Mouse (Mus musculus) limb, embryonic 12.5 days (tissue): Measurements from ENCODE around the gene Tbcc. TPM values are rescaled to one million over a fixed set of nuclear protein-coding genes. Genes with fewer than 3 reads are reported as not detected.

ENCODE experiments used
- ATAC-seq: fragments of 200-750 bp; cut with Nextera tagmentation; 2 replicates; pipeline ENCODE4 v1.8.0; 2017; ENCODE audit warnings: low read depth, moderate TSS enrichment; ENCODE audit not compliant: insufficient number of reproducible peaks, insufficient read depth, low FRiP score, low TSS enrichment
- H3K27ac ChIP-seq: fragments of 300-500 bp; sonication (generic); 2 replicates; pipeline ENCODE4 v1.5.1; 2016; ENCODE audit warnings: mild to moderate bottlenecking, moderate library complexity
- H3K27me3 ChIP-seq: fragments of 300-500 bp; sonication (generic); 2 replicates; pipeline ENCODE4 v1.6.1; 2016; ENCODE audit warnings: mild to moderate bottlenecking, moderate library complexity
- H3K36me3 ChIP-seq: fragments of 300-500 bp; sonication (generic); 2 replicates; pipeline ENCODE4 v1.6.1; 2016; ENCODE audit warnings: mild to moderate bottlenecking, moderate library complexity
- H3K4me1 ChIP-seq: fragments of 300-500 bp; sonication (generic); replicated peaks from 2 replicates; pipeline ENCODE4 v1.6.1; 2016
- H3K4me2 ChIP-seq: fragments of 300-500 bp; sonication (generic); 2 replicates; pipeline ENCODE4 v1.6.1; 2016; ENCODE audit warnings: mild to moderate bottlenecking, moderate library complexity
- H3K4me3 ChIP-seq: fragments of 300-500 bp; sonication (generic); replicated peaks from 2 replicates; pipeline ENCODE4 v1.5.1; 2016; ENCODE audit warnings: mild to moderate bottlenecking
- H3K9ac ChIP-seq: fragments of 300-500 bp; sonication (generic); replicated peaks from 2 replicates; pipeline ENCODE4 v1.6.1; 2016; ENCODE audit warnings: mild to moderate bottlenecking, moderate library complexity
- H3K9me3 ChIP-seq: fragments of 300-500 bp; sonication (generic); 2 replicates; pipeline ENCODE4 v1.6.1; 2016; ENCODE audit warnings: mild to moderate bottlenecking, moderate library complexity
- WGBS: fragments of 180-500 bp; shearing (Covaris S2); methylation state at CpG from one replicate; pipeline ENCODE4 v1.1.7; 2016; 5-methylcytosine and 5-hydroxymethylcytosine counted together
- polyA plus RNA-seq: library from polyadenylated mRNA; unstranded; fragments of >200 nt; fragmentation: Nextera tagmentation; extraction: Ambion mirVana; gene quantifications from 2 replicates; pipeline ENCODE4 v1.2.1, GENCODE M21; 2016

Tbcc gene
- polyA plus RNA-seq, 1 experiment from 2014 or later = 78.7 TPM

DNA sequence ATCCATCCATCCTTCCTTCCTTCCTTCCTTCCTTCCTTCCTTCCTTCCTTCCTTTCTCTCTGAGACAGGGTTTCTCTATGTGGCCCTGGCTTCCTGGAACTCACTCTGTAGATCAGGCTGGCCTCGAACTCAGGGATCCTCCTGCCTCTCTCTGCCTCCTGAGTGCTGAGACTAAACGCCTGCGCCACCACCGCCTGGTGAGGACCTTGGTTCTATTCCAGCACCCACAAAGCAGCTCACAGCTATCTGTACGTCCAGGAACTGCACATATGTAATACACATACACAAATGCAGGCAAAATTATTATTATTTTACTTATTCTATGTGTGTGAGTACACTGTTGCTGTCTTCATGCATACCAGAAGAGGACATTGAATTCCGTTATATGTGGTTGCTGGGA, 5.7 kb upstream of the Tbcc start:
- ATAC-seq = no peak
- Histone ChIP-seq H3K36me3 (no peaks in the 10 kb centered on the region), H3K9me3 (no peaks in the 10 kb centered on the region), H3K27me3 (no peaks in the 10 kb centered on the region), H3K27ac (no peak overlapping the region), H3K4me2 (no peak overlapping the region), H3K4me3 (no peak overlapping the region), H3K9ac (no peak overlapping the region), H3K4me1 (peaks cover 8% of the 10 kb centered on the region)
- 88% methylated on average over 6 of the region's 6 CpGs for WGBS

DNA sequence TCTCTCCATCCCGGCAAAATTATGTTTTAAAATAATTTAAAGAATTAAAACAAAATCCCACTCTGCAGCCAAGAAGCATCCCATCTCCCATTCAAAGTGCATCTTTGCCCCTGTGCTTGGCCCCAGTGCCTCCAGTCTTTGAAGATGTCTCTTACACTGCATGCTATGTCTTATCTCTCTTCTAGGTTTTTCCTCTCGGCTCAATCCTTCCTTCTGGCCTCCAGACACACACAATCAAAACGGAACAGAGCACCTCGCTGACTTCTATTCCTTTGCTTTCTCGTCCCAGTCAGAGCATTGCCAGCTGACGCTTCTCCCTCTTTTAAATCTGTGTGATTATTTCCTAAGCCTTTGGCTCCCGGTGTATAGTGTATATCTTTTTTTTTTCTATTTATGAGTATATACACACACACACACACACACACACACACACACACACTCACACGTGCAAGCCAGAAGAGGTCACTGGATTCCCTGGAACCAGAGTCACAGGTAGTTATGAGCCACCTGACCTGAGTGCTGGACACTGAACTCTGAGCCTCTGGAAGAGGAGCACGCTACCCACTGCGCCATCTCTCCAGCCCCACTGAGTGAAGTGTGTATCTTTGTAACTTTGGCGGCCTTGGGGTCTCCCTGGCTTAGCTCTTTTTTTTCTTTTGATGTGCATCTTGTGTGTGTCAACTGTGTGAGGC, 5.1 kb upstream of the Tbcc start:
- Histone ChIP-seq H3K9me3 (no peaks in the 10 kb centered on the region), H3K27ac (no peak overlapping the region), H3K27me3 (no peaks in the 10 kb centered on the region), H3K36me3 (no peaks in the 10 kb centered on the region), H3K4me3 (no peak overlapping the region), H3K9ac (no peak overlapping the region), H3K4me2 (no peak overlapping the region), H3K4me1 (peaks cover 8% of the 10 kb centered on the region)
- no peak for ATAC-seq
- WGBS = 78% methylated on average over 11 of the region's 11 CpGs

DNA sequence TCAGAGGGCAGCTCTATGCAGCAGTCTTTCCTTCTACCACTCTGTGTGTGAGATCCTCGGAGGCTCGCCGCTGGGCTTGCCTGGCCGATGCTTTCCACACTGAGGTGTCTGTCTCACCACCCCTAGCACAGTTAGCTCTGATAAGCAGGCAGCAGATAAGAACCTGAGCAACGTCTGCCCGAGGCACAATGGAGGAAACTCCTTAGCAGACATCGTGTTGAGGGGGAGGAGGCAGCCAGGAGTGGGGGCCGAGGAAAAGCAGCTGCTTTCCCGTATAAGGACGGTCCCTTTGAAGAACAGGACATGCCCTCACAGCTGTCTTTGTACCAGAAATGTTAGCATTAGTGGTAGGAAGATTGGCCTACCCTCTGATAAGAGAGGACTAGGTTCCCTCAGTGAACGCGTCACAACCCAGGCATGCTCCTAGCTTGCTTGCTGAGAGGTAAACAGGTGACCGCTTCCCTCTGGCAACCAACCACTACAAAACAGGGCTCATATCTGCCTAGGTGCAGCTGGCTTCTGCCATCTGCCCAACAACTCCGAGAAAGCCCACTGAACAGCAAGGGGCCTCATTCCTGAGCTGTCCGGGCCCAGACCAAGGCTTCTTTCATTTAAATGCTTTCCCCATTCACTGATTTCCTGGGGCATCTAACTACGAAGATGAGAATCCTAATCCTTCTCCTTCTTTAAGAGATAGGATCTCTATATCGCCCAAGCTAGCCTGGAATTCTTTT, 4.4 kb upstream of the Tbcc start:
- Histone ChIP-seq H3K4me1 (peaks cover 8% of the 10 kb centered on the region), H3K36me3 (no peaks in the 10 kb centered on the region), H3K9ac (peak overlapping the region; percentile 27; the same call in 1 of the 2 replicates), H3K27me3 (no peaks in the 10 kb centered on the region), H3K27ac (no peak overlapping the region), H3K9me3 (no peaks in the 10 kb centered on the region), H3K4me3 (no peak overlapping the region), H3K4me2 (no peak overlapping the region)
- 48% methylated on average over 17 of the region's 17 CpGs for WGBS
- ATAC-seq = no peak

DNA sequence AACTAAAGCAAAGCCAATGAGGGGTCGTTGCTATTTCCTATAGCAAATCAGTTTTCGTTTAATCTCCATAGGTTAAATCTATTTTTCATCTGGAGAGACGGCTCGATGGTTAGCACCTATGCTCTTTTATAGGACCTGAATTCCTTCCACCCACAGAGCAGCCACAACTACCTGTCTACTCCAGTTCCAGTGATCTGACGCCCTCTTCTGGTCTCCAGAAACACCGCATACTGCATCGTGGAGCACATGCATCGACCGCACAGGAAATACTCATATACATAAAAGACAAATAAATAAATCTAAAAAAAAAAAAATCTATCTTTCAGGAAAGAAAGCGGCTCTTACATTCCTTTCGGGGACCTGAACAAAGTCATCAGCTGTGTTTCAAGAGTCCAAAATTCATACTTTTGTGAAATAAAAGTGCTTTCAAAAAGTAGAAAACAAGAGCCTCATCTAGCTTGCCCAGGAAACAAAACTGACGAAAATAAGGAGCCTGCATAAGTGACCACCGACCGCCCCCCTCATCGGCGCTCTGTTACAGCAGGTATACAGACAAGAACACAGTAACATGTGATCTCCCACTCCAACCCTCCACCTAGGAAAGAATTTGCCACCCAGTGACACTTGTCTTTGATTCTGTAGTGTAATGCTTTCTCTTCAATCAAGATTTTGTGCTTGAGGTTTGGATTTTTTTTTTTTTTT, 1.8 kb upstream of the Tbcc start:
- WGBS = 35% methylated on average over 16 of the region's 16 CpGs
- Histone ChIP-seq H3K27me3 (no peaks in the 10 kb centered on the region), H3K27ac (peak overlapping the region; percentile 99), H3K4me3 (peak overlapping the region; percentile 94), H3K9ac (peak overlapping the region; percentile 80; the same call in 1 of the 2 replicates), H3K9me3 (no peaks in the 10 kb centered on the region), H3K36me3 (peaks cover 13% of the 10 kb centered on the region), H3K4me2 (peak overlapping the region; percentile 80), H3K4me1 (peaks cover 28% of the 10 kb centered on the region)
- ATAC-seq = no peak

DNA sequence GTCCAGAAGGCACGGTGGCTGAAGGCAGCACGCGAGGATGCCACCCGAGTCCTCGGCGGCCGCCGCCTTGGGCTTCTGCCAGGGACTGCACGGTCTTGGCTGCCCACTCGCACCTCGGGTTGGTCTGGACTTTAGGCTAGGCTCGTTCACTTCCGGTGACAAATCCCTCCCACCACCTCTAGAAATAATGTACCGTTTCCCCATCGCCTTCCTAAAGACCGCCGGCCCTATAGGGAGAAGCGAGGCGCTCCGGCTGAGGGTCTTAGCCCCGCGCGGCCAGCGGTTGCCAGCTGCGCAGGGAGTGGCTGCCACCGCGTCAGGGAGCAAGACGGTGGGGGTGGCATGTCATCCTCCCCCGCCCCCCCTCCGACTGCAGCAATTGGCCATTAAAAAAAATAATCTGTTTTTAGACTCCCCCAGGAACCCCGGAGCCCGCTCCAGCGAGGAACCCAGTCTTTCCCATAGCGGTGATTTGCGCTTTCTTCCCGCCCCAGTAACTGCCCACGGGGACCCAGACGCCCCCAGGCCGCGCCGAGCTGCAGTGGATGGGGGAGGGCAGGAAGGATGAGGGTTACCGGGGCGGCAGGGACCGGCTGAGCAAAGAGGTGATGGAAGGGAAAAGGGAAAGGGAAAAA, 917 bp upstream of the Tbcc start:
- peaks cover 17% of the 10 kb centered on the region for H3K36me3 ChIP-seq
- under 1% methylated on average over 44 of the region's 44 CpGs for WGBS
- H3K9ac ChIP-seq = peak overlapping the region; percentile 80
- H3K9me3 ChIP-seq = no peaks in the 10 kb centered on the region
- peaks cover 28% of the 10 kb centered on the region for H3K4me1 ChIP-seq
- peak; percentile 66 for ATAC-seq
- peak overlapping the region; percentile 80 for H3K4me2 ChIP-seq
- H3K27me3 ChIP-seq = no peaks in the 10 kb centered on the region
- peak overlapping the region; percentile 94 for H3K4me3 ChIP-seq
- peak overlapping the region; percentile 99 for H3K27ac ChIP-seq

DNA sequence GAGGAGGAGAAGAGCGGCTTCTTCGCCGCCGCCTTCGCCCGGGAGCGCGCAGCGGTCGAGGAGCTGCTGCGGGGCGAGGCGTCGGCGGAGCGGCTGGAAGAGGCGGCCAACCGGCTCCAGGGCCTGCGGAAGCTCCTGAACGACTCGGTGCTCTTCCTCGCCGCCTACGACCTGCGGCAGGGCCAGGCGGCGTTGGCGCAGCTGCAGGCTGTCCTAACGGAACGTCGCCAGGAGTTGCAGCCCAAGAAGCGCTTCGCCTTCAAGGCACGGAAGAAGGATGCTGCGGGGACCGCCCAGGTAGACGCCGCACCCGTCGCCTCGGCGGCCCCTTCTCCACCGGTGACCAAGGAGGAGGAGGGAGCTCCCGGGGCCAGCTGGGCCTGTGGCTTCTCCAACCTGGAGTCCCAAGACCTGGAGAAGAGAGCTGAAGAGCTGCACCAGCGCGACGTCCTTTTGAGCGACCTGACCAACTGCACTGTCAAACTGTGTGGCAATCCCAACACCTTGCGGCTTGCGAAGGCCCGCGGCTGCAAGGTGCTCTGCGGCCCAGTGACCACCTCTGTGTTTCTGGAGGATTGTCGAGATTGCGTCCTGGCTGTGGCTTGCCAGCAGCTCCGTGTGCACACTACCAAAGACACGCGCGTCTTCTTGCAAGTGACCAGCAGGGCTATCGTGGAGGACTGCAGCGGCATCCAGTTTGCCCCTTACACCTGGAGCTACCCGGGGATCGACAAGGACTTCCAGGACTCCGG, 535 bp downstream of the Tbcc start:
- Histone ChIP-seq H3K4me2 (peak overlapping the region; percentile 95), H3K36me3 (peaks cover 17% of the 10 kb centered on the region), H3K27me3 (no peaks in the 10 kb centered on the region), H3K4me3 (peak overlapping the region; percentile 94), H3K4me1 (peaks cover 26% of the 10 kb centered on the region), H3K9ac (peak overlapping the region; percentile 93), H3K9me3 (no peaks in the 10 kb centered on the region), H3K27ac (peak overlapping the region; percentile 88)
- ATAC-seq = peak; percentile 2; the same call in 1 of the 2 replicates
- 2% methylated on average over 64 of the region's 64 CpGs for WGBS

DNA sequence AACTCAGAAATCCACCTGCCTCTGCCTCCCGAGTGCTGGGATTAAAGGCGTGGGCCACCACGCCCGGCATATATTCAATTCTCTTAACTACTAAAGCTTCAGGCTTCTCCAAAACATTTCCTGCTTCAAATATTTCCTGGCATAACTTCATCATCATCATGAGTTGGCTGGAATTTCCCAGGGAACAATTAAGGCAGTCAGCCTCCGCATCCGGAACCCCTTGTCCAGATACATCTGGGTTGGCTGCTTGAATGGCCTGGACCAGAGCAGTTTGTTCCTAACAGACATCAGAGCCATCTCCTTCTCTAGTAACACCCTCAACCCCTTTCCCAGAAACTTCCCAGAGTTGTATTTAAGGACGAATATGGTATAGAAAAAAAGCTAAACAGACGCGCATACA, 4.9 kb downstream of the Tbcc start:
- Histone ChIP-seq H3K4me3 (no peak overlapping the region), H3K9me3 (no peaks in the 10 kb centered on the region), H3K27ac (no peak overlapping the region), H3K36me3 (peaks cover 17% of the 10 kb centered on the region), H3K27me3 (no peaks in the 10 kb centered on the region), H3K4me1 (peaks cover 29% of the 10 kb centered on the region), H3K9ac (no peak overlapping the region), H3K4me2 (no peak overlapping the region)
- WGBS = 93% methylated on average over 9 of the region's 9 CpGs
- no peak for ATAC-seq

DNA sequence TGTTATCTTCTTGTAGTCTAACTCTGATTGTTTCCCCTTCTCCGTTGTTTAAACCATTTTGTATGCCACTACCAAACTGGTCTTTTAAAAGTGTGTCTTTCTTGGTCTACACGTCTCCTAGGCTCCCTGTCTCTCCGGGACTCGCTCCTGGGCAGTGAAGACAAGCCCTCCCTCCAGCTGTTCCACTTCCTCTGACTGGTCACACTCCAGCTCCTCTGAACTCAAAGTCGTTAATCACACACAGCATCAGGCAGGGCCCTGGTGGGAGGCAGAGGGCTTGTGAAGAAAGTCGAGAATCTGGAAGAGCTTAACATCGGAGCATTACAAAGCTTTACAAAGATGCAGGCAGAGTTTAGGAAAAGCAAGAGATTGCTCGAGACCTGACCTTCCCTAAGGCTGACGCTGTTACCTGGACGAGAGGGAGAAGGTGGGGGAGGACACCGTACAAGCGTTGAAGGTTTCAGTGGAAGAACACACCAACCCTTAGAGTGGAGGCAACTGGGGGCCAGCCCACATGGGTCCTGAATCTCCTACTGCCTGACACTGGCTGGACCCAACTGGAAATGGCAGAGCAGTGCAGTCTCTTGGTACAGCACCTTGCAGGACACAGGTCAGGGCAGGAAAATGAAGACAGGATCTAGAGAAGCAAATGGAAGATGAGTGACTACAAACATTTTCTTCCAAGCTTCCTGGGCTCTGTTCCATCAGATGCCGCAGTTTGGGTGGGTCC, 6.9 kb downstream of the Tbcc start:
- no peak overlapping the region for H3K9ac ChIP-seq
- WGBS = 26% methylated on average over 13 of the region's 13 CpGs
- ATAC-seq = peak; percentile 48; the same call in 1 of the 2 replicates

DNA sequence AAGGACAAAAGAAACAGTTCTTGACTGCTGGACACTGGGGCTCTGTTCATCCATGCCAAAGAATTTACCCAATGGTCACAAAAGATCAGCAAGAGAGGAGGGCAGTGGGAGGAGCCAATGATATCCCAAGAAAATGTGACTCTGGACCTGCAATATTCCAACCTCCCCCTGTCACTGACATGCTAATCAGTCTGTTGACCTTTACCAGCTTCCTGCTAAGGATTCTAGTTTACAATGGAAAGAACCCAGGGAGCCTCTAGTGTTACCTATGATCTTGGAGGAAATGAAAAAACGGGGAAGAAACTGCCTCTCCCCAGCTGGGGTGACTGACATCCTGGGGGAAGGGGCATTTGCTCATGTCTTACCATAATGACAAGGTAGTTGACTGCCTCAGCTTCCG, 10.5 kb downstream of the Tbcc start:
- no peak for ATAC-seq
- Histone ChIP-seq H3K27ac (no peak overlapping the region), H3K4me3 (no peak overlapping the region), H3K4me2 (no peak overlapping the region), H3K36me3 (no peaks in the 10 kb centered on the region), H3K27me3 (no peaks in the 10 kb centered on the region), H3K4me1 (peaks cover 9% of the 10 kb centered on the region), H3K9ac (no peak overlapping the region), H3K9me3 (no peaks in the 10 kb centered on the region)
- 50% methylated on average over 2 of the region's 2 CpGs for WGBS

More for the DNA sequence above, 6.9 kb downstream of the Tbcc start:
- Histone ChIP-seq H3K4me3 (no peak overlapping the region), H3K4me1 (peaks cover 17% of the 10 kb centered on the region), H3K27ac (no peak overlapping the region), H3K36me3 (peaks cover 14% of the 10 kb centered on the region), H3K4me2 (no peak overlapping the region), H3K9me3 (no peaks in the 10 kb centered on the region), H3K27me3 (no peaks in the 10 kb centered on the region)
